Mouse (Mus musculus) thymus, adult 2 months (tissue): ENCODE data around the gene Ckm. TPM values are rescaled to one million over a fixed set of nuclear protein-coding genes. Genes with fewer than 3 reads are reported as not detected.

Experiments used
- DNase-seq: peaks from one replicate; pipeline ENCODE4 v3.0.0; 2021
- H3K27ac ChIP-seq: fragments of 200-500 bp; 2 replicates; pipeline ENCODE4 v1.5.1; 2012; ENCODE audit warnings: low read length, control low read depth; ENCODE audit not compliant: control insufficient read depth, insufficient read depth
- H3K27me3 ChIP-seq: fragments of 200-500 bp; 2 replicates; pipeline ENCODE4 v1.6.1; 2012; ENCODE audit warnings: mild to moderate bottlenecking, low read length, moderate library complexity, mixed read lengths; ENCODE audit not compliant: control insufficient read depth, insufficient read depth
- H3K36me3 ChIP-seq: fragments of 200-500 bp; 2 replicates; pipeline ENCODE4 v1.6.1; 2012; ENCODE audit warnings: mild to moderate bottlenecking, low read length, moderate library complexity; ENCODE audit not compliant: control insufficient read depth, insufficient read depth
- H3K4me1 ChIP-seq: fragments of 200-500 bp; replicated peaks from 2 replicates; pipeline ENCODE4 v1.6.1; 2012; ENCODE audit warnings: low read length; ENCODE audit not compliant: control insufficient read depth, insufficient read depth
- H3K4me3 ChIP-seq: fragments of 200-500 bp; 2 replicates; pipeline ENCODE4 v1.5.1; 2012; ENCODE audit warnings: mild to moderate bottlenecking, low read length, control low read depth, moderate library complexity; ENCODE audit not compliant: control insufficient read depth, insufficient read depth
- CTCF ChIP-seq: fragments of 200-500 bp; IDR thresholded peaks from 2 replicates; pipeline ENCODE4 v1.5.1; 2012; ENCODE audit warnings: mild to moderate bottlenecking, control low read depth, low read length, moderate library complexity, borderline replicate concordance; ENCODE audit not compliant: control insufficient read depth, poor library complexity, insufficient read depth; ENCODE audit errors: extremely low read depth
- POLR2A ChIP-seq: fragments of 200-500 bp; IDR thresholded peaks from 2 replicates; pipeline ENCODE4 v1.6.1; 2012; ENCODE audit warnings: mild to moderate bottlenecking, low read length, control low read depth, moderate library complexity; ENCODE audit not compliant: control insufficient read depth, poor library complexity, insufficient read depth; ENCODE audit errors: extremely low read depth
- WGBS: fragments of 180-500 bp; shearing (Covaris S2); methylation state at CpG from one replicate; pipeline ENCODE4 v1.1.7; 2018; 5-methylcytosine and 5-hydroxymethylcytosine counted together
- polyA plus RNA-seq: library from polyadenylated mRNA; depleted of rRNA; stranded (reverse); fragments of >200 nt; gene quantifications from 2 replicates; pipeline ENCODE4 v1.2.3, GENCODE M21; 2012

Gene Ckm
- polyA plus RNA-seq, 1 experiment, result 332 TPM

GRCm38 (mm10) chr7:19369823-19370425 is 34.7 kb upstream of the Ckm start:
- DNase-seq, result peak; percentile 82
- H3K36me3 ChIP-seq, result no peaks in the 10 kb centered on the region
- peak overlapping the region; percentile 42 for H3K4me3 ChIP-seq
- H3K27me3 ChIP-seq, result no peaks in the 10 kb centered on the region
- H3K4me1 ChIP-seq, result peaks cover 5% of the 10 kb centered on the region
- WGBS, result 19% methylated on average over 46 of the region's 46 CpGs
- no peak overlapping the region for H3K27ac ChIP-seq
- TF ChIP-seq POLR2A (peak; percentile 32; the same call in 1 of the 2 replicates), CTCF (peak; percentile 83)

GRCm38 (mm10) chr7:19373367-19373766 is 31.2 kb upstream of the Ckm start:
- no peaks in the 10 kb centered on the region for H3K36me3 ChIP-seq
- no peak overlapping the region for H3K27ac ChIP-seq
- H3K27me3 ChIP-seq, result no peaks in the 10 kb centered on the region
- TF ChIP-seq CTCF (no peak), POLR2A (no peak)
- no peak overlapping the region for H3K4me3 ChIP-seq
- WGBS, result 94% methylated on average over 2 of the region's 2 CpGs
- peaks cover 9% of the 10 kb centered on the region for H3K4me1 ChIP-seq
- DNase-seq, result no peak

GRCm38 (mm10) chr7:19375368-19375767 is 29.2 kb upstream of the Ckm start:
- Histone ChIP-seq H3K36me3 (no peaks in the 10 kb centered on the region), H3K4me3 (no peak overlapping the region)
- WGBS, result 72% methylated on average over 18 of the region's 18 CpGs

GRCm38 (mm10) chr7:19376019-19376418 is 28.6 kb upstream of the Ckm start:
- Histone ChIP-seq H3K4me1 (peaks cover 4% of the 10 kb centered on the region; the same call in 1 of the 2 replicates), H3K27me3 (no peaks in the 10 kb centered on the region), H3K4me3 (no peak overlapping the region), H3K27ac (no peak overlapping the region), H3K36me3 (no peaks in the 10 kb centered on the region)
- TF ChIP-seq POLR2A, result no peak
- no peak for TF ChIP-seq CTCF
- 95% methylated on average over 4 of the region's 4 CpGs for WGBS
- no peak for DNase-seq

More at GRCm38 (mm10) chr7:19375368-19375767, 29.2 kb upstream of the Ckm start:
- Histone ChIP-seq H3K4me1 (peaks cover 4% of the 10 kb centered on the region; the same call in 1 of the 2 replicates), H3K27me3 (no peaks in the 10 kb centered on the region), H3K27ac (no peak overlapping the region)
- TF ChIP-seq POLR2A (no peak), CTCF (no peak)
- no peak for DNase-seq

- no peak for DNase-seq
- H3K36me3 ChIP-seq, result no peaks in the 10 kb centered on the region
- TF ChIP-seq POLR2A, result no peak
- TF ChIP-seq CTCF, result no peak
- H3K27ac ChIP-seq, result no peak overlapping the region
- H3K4me3 ChIP-seq, result no peak overlapping the region
- 89% methylated on average over 8 of the region's 8 CpGs for WGBS
- no peaks in the 10 kb centered on the region for H3K27me3 ChIP-seq
- peaks cover 7% of the 10 kb centered on the region; the same call in 1 of the 2 replicates for H3K4me1 ChIP-seq
Observed at GRCm38 (mm10) chr7:19378049-19378448, 26.5 kb upstream of the Ckm start.

GRCm38 (mm10) chr7:19381377-19382165 is 23.0 kb upstream of the Ckm start, which contains the start of gene Ercc2:
Ercc2 (plus strand) TSS chr7:19382010.
- 7% methylated on average over 47 of the region's 48 CpGs for WGBS
- Histone ChIP-seq H3K4me1 (peaks cover 7% of the 10 kb centered on the region; the same call in 1 of the 2 replicates), H3K4me3 (peak within 1 kb of the TSS; percentile 79), H3K36me3 (peaks cover 12% of the 10 kb centered on the region), H3K27ac (no peak within 1 kb of the TSS), H3K27me3 (no peaks in the 10 kb centered on the region)
- TF ChIP-seq POLR2A, result no peak
- TF ChIP-seq CTCF, result no peak
- DNase-seq, result peak; percentile 99
